Mouse (Mus musculus) cerebellum, adult 2 months (tissue): ENCODE data around the gene Lrrc75b. TPM values are rescaled to one million over a fixed set of nuclear protein-coding genes. Genes with fewer than 3 reads are reported as not detected.

Experiments
- DNase-seq, 2 experiments: peaks; one replicate each; pipeline ENCODE4 v3.0.0; 2021
- H3K27ac ChIP-seq: fragments of 200-500 bp; 2 replicates; pipeline ENCODE4 v1.5.1; 2012; ENCODE audit warnings: low read length, control low read depth, inconsistent platforms; ENCODE audit not compliant: insufficient read depth
- H3K27me3 ChIP-seq: fragments of 200-500 bp; 2 replicates; pipeline ENCODE4 v1.6.1; 2012; ENCODE audit warnings: inconsistent platforms, mild to moderate bottlenecking, low read length, moderate library complexity; ENCODE audit not compliant: control insufficient read depth, insufficient read depth
- H3K4me1 ChIP-seq: fragments of 200-500 bp; 2 replicates; pipeline ENCODE4 v1.6.1; 2011; ENCODE audit warnings: low read length; ENCODE audit not compliant: control insufficient read depth, insufficient read depth
- H3K4me3 ChIP-seq: fragments of 200-500 bp; replicated peaks from 2 replicates; pipeline ENCODE3; 2011; ENCODE audit warnings: mild to moderate bottlenecking, low read depth, low read length, control low read depth; ENCODE audit not compliant: insufficient read depth
- CTCF ChIP-seq: fragments of 200-500 bp; IDR thresholded peaks from 2 replicates; pipeline ENCODE4 v1.5.1; 2011; ENCODE audit warnings: low read depth, mild to moderate bottlenecking, control low read depth, low read length, moderate library complexity, borderline replicate concordance; ENCODE audit not compliant: insufficient read depth
- POLR2A ChIP-seq: fragments of 200-500 bp; IDR thresholded peaks from 2 replicates; pipeline ENCODE4 v1.6.1; 2011; ENCODE audit warnings: low read length, control low read depth, borderline replicate concordance; ENCODE audit not compliant: insufficient read depth
- WGBS: fragments of 180-500 bp; shearing (Covaris S2); methylation state at CpG from one replicate; pipeline ENCODE4 v1.1.7; 2018; 5-methylcytosine and 5-hydroxymethylcytosine counted together
- polyA plus RNA-seq: library from polyadenylated mRNA; depleted of rRNA; stranded (reverse); fragments of >200 nt; gene quantifications from 2 replicates; pipeline ENCODE4 v1.2.3, GENCODE M21; 2012

Lrrc75b gene
- polyA plus RNA-seq, 1 experiment, result 23.8 TPM

GRCm38 (mm10) chr10:75591211-75591894 is 31.2 kb upstream of the Lrrc75b start:
- no peak for TF ChIP-seq POLR2A
- 77% methylated on average over 12 of the region's 12 CpGs for WGBS

GRCm38 (mm10) chr10:75589651-75590050 is 29.5 kb upstream of the Lrrc75b start:
- Histone ChIP-seq H3K27ac (no peak overlapping the region), H3K4me1 (no peaks in the 10 kb centered on the region), H3K4me3 (no peak overlapping the region), H3K27me3 (no peaks in the 10 kb centered on the region)
- no peak for DNase-seq
- TF ChIP-seq CTCF (no peak), POLR2A (no peak)
- 31% methylated on average over 16 of the region's 16 CpGs for WGBS

More at GRCm38 (mm10) chr10:75591211-75591894, 31.2 kb upstream of the Lrrc75b start:
- no peak for DNase-seq
- H3K4me3 ChIP-seq, result no peak overlapping the region
- H3K4me1 ChIP-seq, result no peaks in the 10 kb centered on the region
- H3K27me3 ChIP-seq, result no peaks in the 10 kb centered on the region
- no peak overlapping the region for H3K27ac ChIP-seq

- 19% methylated on average over 5 of the region's 5 CpGs for WGBS
- no peak within 1 kb of the TSS for H3K27ac ChIP-seq
- H3K27me3 ChIP-seq, result no peaks in the 10 kb centered on the region
- H3K4me3 ChIP-seq, result no peak within 1 kb of the TSS
- no peak for DNase-seq
- no peaks in the 10 kb centered on the region for H3K4me1 ChIP-seq
- no peak for TF ChIP-seq CTCF
- no peak for TF ChIP-seq POLR2A
Observed at GRCm38 (mm10) chr10:75589129-75589528, 29.0 kb upstream of the Lrrc75b start, which contains the start of gene Ggt5. TSS of gene Ggt5 (plus strand) at chr10:75589340.

DNA sequence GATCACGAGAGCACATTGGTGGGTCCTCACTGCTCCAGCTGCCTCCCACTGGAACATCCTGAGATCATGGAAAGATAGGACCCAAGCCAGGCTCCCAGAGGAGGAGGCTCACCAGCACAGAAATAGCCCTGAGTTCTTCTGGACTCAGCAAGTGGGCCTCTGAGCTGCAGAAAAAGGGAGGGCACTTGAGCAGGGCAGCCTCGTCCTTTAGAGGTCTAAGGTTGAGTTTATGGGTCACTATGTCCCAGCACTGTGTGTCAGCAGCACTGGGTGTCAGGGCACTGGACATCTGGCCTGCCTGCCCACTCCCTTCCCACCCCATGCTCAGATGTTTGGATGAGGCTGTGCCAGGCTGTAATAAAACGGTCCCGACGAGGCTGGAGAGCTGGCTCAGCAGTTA is 28.2 kb upstream of the Lrrc75b start:
- Histone ChIP-seq H3K4me3 (no peak overlapping the region), H3K4me1 (no peaks in the 10 kb centered on the region), H3K27me3 (no peaks in the 10 kb centered on the region), H3K27ac (no peak overlapping the region)
- TF ChIP-seq CTCF, result no peak
- no peak for TF ChIP-seq POLR2A
- no peak for DNase-seq
- WGBS, result 67% methylated on average over 5 of the region's 5 CpGs

GRCm38 (mm10) chr10:75587781-75588180 is 27.7 kb upstream of the Lrrc75b start:
- H3K27ac ChIP-seq, result no peak overlapping the region
- H3K4me3 ChIP-seq, result no peak overlapping the region
- 89% methylated on average over 4 of the region's 4 CpGs for WGBS
- no peaks in the 10 kb centered on the region for H3K27me3 ChIP-seq
- no peaks in the 10 kb centered on the region for H3K4me1 ChIP-seq
- no peak for DNase-seq
- TF ChIP-seq CTCF (no peak), POLR2A (no peak)

- TF ChIP-seq CTCF (no peak), POLR2A (no peak)
- 81% methylated on average over 1 of the region's 1 CpGs for WGBS
Observed at GRCm38 (mm10) chr10:75586553-75586879, 26.4 kb upstream of the Lrrc75b start.

DNA sequence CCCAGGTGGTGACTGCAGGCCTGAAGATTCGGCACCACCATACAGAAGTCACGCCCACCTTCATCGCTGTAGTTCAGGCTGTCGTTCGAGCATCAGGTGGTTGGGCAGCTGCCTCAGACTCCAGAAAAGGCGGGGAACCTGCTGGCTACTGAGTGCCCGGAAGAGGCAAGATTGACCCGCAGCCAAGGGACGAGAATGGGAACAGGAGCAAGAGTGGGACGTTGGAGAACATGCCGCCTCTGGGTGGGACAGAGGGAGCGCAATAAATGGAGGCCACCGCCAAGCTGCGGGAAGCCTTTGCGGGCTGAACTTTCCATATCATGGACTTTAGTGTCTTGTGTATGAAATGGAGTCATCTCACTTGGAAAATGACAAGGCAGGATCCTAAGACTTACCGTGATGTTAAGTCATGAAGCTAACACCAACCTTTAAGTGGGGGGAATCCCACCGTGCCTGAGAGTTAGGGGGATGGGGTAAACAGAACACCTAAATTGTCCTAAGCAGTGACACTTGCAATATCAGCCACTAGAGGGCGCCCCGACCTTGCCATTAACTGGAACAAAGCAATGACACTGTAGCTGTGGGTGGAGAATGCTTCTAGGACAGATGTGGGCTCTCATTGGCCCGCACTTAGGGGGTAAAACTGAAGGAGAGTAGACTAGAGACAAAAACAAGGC is 25.9 kb upstream of the Lrrc75b start:
- Histone ChIP-seq H3K27me3 (no peaks in the 10 kb centered on the region), H3K4me3 (no peak overlapping the region), H3K4me1 (no peaks in the 10 kb centered on the region), H3K27ac (no peak overlapping the region)
- peak; percentile 76 to 88 for DNase-seq
- TF ChIP-seq CTCF (peak; percentile 95), POLR2A (no peak)
- WGBS, result 6% methylated on average over 20 of the region's 20 CpGs

More at GRCm38 (mm10) chr10:75586553-75586879, 26.4 kb upstream of the Lrrc75b start:
- H3K27ac ChIP-seq, result no peak overlapping the region
- H3K27me3 ChIP-seq, result no peaks in the 10 kb centered on the region
- H3K4me3 ChIP-seq, result no peak overlapping the region
- no peaks in the 10 kb centered on the region for H3K4me1 ChIP-seq
- DNase-seq, result no peak

- no peak overlapping the region for H3K27ac ChIP-seq
- no peak overlapping the region for H3K4me3 ChIP-seq
- no peaks in the 10 kb centered on the region for H3K27me3 ChIP-seq
- WGBS, result 76% methylated on average over 6 of the region's 6 CpGs
- TF ChIP-seq CTCF (no peak), POLR2A (no peak)
- no peaks in the 10 kb centered on the region for H3K4me1 ChIP-seq
- DNase-seq, result no peak
Observed at GRCm38 (mm10) chr10:75579129-75579528, 19.0 kb upstream of the Lrrc75b start.
